Comparison of ENCODE assay signal across 20 mouse cellular contexts in the genomic region with DNA sequence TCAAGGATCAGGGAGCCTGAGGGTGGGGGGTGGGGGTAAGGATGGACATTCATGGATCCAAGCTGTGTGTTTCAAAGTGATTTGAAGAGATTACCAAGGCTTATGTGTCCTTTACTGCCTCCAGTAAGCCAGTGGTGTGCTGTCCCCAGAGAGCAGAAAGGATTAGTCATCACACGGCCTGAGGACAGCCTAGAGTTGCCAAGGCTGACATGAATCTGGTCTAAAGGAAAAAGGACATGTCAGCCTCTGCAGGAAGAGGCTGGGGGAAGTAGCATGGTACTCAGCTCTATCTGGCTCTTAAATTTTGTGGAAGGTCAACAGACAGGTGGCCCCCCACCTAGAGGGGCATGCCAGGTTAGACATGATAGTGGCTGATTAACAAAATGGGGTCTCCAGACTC. TPM values are rescaled to one million over a fixed set of nuclear protein-coding genes. Genes with fewer than 3 reads are reported as not detected.
A peak's percentile ranks its signal among the peaks of the same experiment; 100 is the strongest.
DNase-seq lines count a peak whose midpoint lies in the region; ATAC-seq and TF ChIP-seq lines count a peak whose summit lies in the region.
"Had no signal": no experiment of that assay in that cellular context is flagged by ENCODE, and none has a peak within 500 bp of the region (broad histone marks: within the 10 kb centered on the region; RNA-seq: fewer than 3 reads in every experiment).

No protein-coding gene starts in this region.

- no peaks in the 10 kb centered on the region for H3K9me3 ChIP-seq in heart, embryonic 12.5 days (replicated peaks)
- H3K9me3 ChIP-seq in forebrain, embryonic 13.5 days (replicated peaks), result no peaks in the 10 kb centered on the region
- H3K9me3 ChIP-seq in hindbrain, postnatal 0 days (ENCODE audit: low read length), result no peaks in the 10 kb centered on the region
- H3K9me3 ChIP-seq: embryonic facial prominence, embryonic 10.5 days; hindbrain, embryonic 10.5 days had no signal

- no peak overlapping the region for H3K4me3 ChIP-seq in heart, embryonic 12.5 days
- no peak overlapping the region for H3K4me3 ChIP-seq in forebrain, embryonic 13.5 days
- no peak overlapping the region for H3K4me3 ChIP-seq in hindbrain, postnatal 0 days (ENCODE audit: low read length)
- H3K4me3 ChIP-seq: embryonic facial prominence, embryonic 10.5 days; heart, adult 2 months; hindbrain, embryonic 10.5 days had no signal

- no peaks in the 10 kb centered on the region for H3K36me3 ChIP-seq in heart, embryonic 12.5 days
- no peaks in the 10 kb centered on the region for H3K36me3 ChIP-seq in forebrain, embryonic 13.5 days (ENCODE audit: poor library complexity, severe bottlenecking)
- no peaks in the 10 kb centered on the region for H3K36me3 ChIP-seq in hindbrain, postnatal 0 days (ENCODE audit: insufficient read depth, low read length)
- H3K36me3 ChIP-seq: embryonic facial prominence, embryonic 10.5 days; G1E; hindbrain, embryonic 10.5 days had no signal

- 45% methylated on average over 1 of the region's 1 CpGs for WGBS in heart, embryonic 12.5 days
- WGBS in forebrain, embryonic 13.5 days, result 75% methylated on average over 1 of the region's 1 CpGs
- WGBS in hindbrain, postnatal 0 days, result 68% methylated on average over 1 of the region's 1 CpGs

- H3K4me1 ChIP-seq in heart, embryonic 12.5 days (replicated peaks), result 0 out of 2 replicates have a peak, but pooled peaks cover 5% of the 10 kb centered on the region
- H3K4me1 ChIP-seq in forebrain, embryonic 13.5 days, result no peaks in the 10 kb centered on the region
- H3K4me1 ChIP-seq in hindbrain, postnatal 0 days (ENCODE audit: insufficient read depth, low read length), result no peaks in the 10 kb centered on the region
- H3K4me1 ChIP-seq: embryonic facial prominence, embryonic 10.5 days; hindbrain, embryonic 10.5 days had no signal

- no peak for TF ChIP-seq CTCF in hindbrain, postnatal 0 days (IDR thresholded peaks at IDR 0.05; ENCODE audit: low read depth)

- no peak for ATAC-seq in heart, embryonic 12.5 days (ENCODE audit: insufficient number of reproducible peaks, low FRiP score)
- no peak for ATAC-seq in forebrain, embryonic 13.5 days
- no peak for ATAC-seq in hindbrain, postnatal 0 days
- ATAC-seq: CD4-positive, CD25-positive, alpha-beta regulatory T cell, adult 4 months; forebrain, embryonic 14.5 days; intestine, embryonic 16.5 days had no signal

- H3K9ac ChIP-seq in heart, embryonic 12.5 days, result no peak overlapping the region
- H3K9ac ChIP-seq in forebrain, embryonic 13.5 days, result no peak overlapping the region
- H3K9ac ChIP-seq in hindbrain, postnatal 0 days (replicated peaks; ENCODE audit: low read length), result no peak overlapping the region
- H3K9ac ChIP-seq: hindbrain, embryonic 14.5 days had no signal

- H3K27me3 ChIP-seq in heart, embryonic 12.5 days (replicated peaks), result no peaks in the 10 kb centered on the region
- H3K27me3 ChIP-seq in forebrain, embryonic 13.5 days, result no peaks in the 10 kb centered on the region
- no peaks in the 10 kb centered on the region for H3K27me3 ChIP-seq in hindbrain, postnatal 0 days (ENCODE audit: insufficient read depth, low read length)

- DNase-seq in heart, adult 11 months, result peak; percentile 45
- peak; percentile 60 for DNase-seq in adipocyte (ENCODE audit: low spot score)
- peak; percentile 61 for DNase-seq in adrenal gland, postnatal 14 days
- peak; percentile 4 for DNase-seq in retina, postnatal 7 days (ENCODE audit: low read depth, low spot score)
- DNase-seq in hindbrain, postnatal 0 days (ENCODE audit: low spot score), result no peak
- DNase-seq in B cell, adult 2 months, result no peak
- DNase-seq: cerebellum, adult 18-20 months; cerebellum, adult 9-11 months; heart, adult 2 months; kidney, adult 2 months had no signal

- H3K4me2 ChIP-seq in heart, embryonic 12.5 days, result no peak overlapping the region
- H3K4me2 ChIP-seq in forebrain, embryonic 13.5 days, result no peak overlapping the region
- no peak overlapping the region for H3K4me2 ChIP-seq in hindbrain, postnatal 0 days (ENCODE audit: low read depth, low read length)
- H3K4me2 ChIP-seq: heart, embryonic 11.5 days; hindbrain, embryonic 14.5 days had no signal

- no peak overlapping the region for H3K27ac ChIP-seq in heart, embryonic 12.5 days (ENCODE audit: poor library complexity, severe bottlenecking)
- H3K27ac ChIP-seq in forebrain, embryonic 13.5 days, result no peak overlapping the region
- no peak overlapping the region for H3K27ac ChIP-seq in hindbrain, postnatal 0 days
- H3K27ac ChIP-seq: embryonic facial prominence, embryonic 10.5 days; heart, adult 2 months; hindbrain, embryonic 10.5 days; hindbrain, embryonic 14.5 days had no signal

RNA-seq across cellular contexts. Expression of a gene that starts 44.3 kb away (rescaled TPM):
- 44.4 and 46.6 TPM in 2 replicates for polyA plus RNA-seq in heart, embryonic 12.5 days (2016; fragmentation: Nextera tagmentation; extraction: Ambion mirVana)
- 19.8 and 27.9 TPM in 2 replicates for total RNA-seq in adrenal gland, postnatal 14 days (2021)
- polyA plus RNA-seq in forebrain, embryonic 13.5 days (2015; fragmentation: Nextera tagmentation; extraction: Ambion mirVana), result 36.1 and 49.5 TPM in 2 replicates
- total RNA-seq in hindbrain, postnatal 0 days (2014; rRNA removed), result 134 and 137 TPM in 2 replicates
- polyA plus RNA-seq in hindbrain, postnatal 0 days (2015; fragmentation: Nextera tagmentation; extraction: Ambion mirVana), result 122 and 141 TPM in 2 replicates
- polyA plus RNA-seq: G1E had no signal

Comparison
In these comparisons a context has a peak if more than half of its experiments do, and no peak if none do; other contexts are left out.
1. DNase-seq: peak in heart, adult 11 months (single experiment), adipocyte (single experiment), adrenal gland, postnatal 14 days (single experiment) and retina, postnatal 7 days (single experiment); none in hindbrain, postnatal 0 days (single experiment) and B cell, adult 2 months (0 of 2).